Mouse (Mus musculus) megakaryocyte, embryonic 14.5 days (primary cell): ENCODE results near the gene Milr1.

Source experiments
- FLI1 ChIP-seq: IDR thresholded peaks from 2 replicates; pipeline ENCODE4 v1.6.1; 2012; ENCODE audit warnings: low read length, inconsistent platforms, mixed read lengths
- GATA1 ChIP-seq: IDR thresholded peaks from 3 replicates; pipeline ENCODE4 v1.6.1; 2012; ENCODE audit warnings: mixed read lengths, low read length, inconsistent platforms, borderline replicate concordance

DNA sequence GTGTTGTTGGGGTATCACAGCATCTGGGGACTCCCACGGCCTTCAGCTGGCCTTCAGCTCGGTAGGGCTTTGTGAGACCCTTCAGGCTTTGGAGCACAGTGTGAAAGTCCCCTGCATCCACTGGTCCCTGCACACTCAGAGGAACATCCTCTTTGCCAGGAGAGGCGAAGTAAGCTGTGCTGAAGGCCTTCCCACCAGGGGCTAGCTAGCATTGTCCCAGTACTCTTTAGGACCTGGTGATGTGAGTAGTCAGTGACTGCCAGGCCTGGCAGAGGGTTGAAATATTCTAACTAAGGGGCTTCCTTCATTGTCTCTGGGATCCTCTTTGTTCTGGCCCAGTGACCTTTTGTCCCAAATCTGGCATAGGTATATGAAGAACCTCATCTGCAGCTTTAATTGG is 14.4 kb upstream of the Milr1 start:
- no peak for TF ChIP-seq GATA1
- no peak for TF ChIP-seq FLI1
